Mouse (Mus musculus) liver, adult 2 months (tissue): ENCODE data around the gene Obscn.

Source experiments
- CTCF ChIP-seq: fragments of 200-500 bp; IDR thresholded peaks from 2 replicates; pipeline ENCODE4 v1.5.1; 2011; ENCODE audit warnings: low read depth, low read length, control low read depth
- POLR2A ChIP-seq: fragments of 200-500 bp; IDR thresholded peaks from 2 replicates; pipeline ENCODE4 v1.6.1; 2011; ENCODE audit warnings: low read length, control low read depth; ENCODE audit not compliant: insufficient read depth; ENCODE audit errors: extremely low read depth

DNA sequence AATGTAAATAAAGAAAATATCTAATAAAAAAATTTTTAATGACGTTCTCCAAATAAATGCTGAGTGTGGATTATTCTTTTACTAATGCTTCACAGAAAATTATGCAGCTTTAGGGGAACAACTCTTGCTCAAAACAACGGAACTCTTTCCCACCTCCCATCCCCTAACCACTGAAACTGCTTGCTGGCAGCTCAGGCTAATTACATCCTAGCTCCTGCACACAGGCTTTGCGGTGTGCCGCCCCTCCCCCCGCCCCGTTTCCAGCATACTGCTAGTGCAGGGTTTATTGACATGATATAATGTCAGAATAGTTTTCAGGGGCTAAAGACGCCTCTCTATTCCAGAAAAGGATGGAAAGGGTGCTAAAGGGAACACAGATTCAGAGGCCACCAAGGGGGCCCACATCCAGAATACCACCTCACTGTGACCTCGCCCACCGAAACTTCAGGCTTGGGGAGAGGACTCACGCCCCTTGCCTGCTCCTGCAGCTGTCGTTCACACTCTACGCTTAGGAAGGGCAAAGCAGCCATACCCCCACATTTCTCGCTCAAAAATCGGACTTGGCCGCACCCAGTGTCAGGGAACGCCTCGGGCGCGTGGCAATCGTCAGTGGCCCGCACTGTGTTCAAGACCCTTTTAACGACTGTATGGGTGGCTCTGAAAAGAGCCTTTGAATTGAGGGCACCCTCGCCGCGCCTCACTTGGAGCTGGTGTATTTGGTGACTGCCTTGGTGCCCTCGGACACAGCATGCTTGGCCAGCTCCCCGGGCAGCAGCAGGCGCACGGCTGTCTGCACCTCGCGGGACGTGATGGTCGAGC is 182.6 kb downstream of the Obscn start:
- TF ChIP-seq POLR2A (no peak), CTCF (no peak)
